Mouse (Mus musculus) heart, postnatal 0 days (tissue): ENCODE data around the gene Gtpbp1.

ENCODE experiments used
- CTCF ChIP-seq: IDR thresholded peaks from 2 replicates; pipeline ENCODE4 v1.5.1; 2016; ENCODE audit warnings: antibody characterized with exemption, control low read depth, low read depth
- EP300 ChIP-seq: IDR thresholded peaks from 2 replicates; pipeline ENCODE4 v1.6.1; 2016; ENCODE audit warnings: antibody characterized with exemption, low read depth

- TF ChIP-seq CTCF (no peak), EP300 (no peak)
These were observed 62.7 kb downstream of the Gtpbp1 start for GRCm38 (mm10) chr15:79753420-79753752.
